Mouse (Mus musculus) left cerebral cortex, postnatal 14 days (tissue): ENCODE data around the gene 2610301B20Rik. TPM values are rescaled to one million over a fixed set of nuclear protein-coding genes. Genes with fewer than 3 reads are reported as not detected.
"Not testable (repeated sequence)": the region's sequence is repeated elsewhere in the genome, so short reads cannot be mapped to it uniquely, and the experiment has no call there.

Experiments
- DNase-seq, 2 experiments: peaks; one replicate each; pipeline ENCODE4 v3.0.0; 2021 to 2022; ENCODE audit warnings: low spot score in 2 of 2, mixed read lengths in 1 of 2
- intact Hi-C: fragments of 180-260 bp; cut with DNase I; formaldehyde crosslinking; loops from one replicate; pipeline ENCODE4 v1.15.1; 2025
- total RNA-seq, 2 experiments: library from RNA; stranded (reverse); gene quantifications; 2 replicates each; pipeline ENCODE4 v1.2.3; 2021

Gene 2610301B20Rik
- total RNA-seq, 2 experiments from 2014 or later = 24.7 to 25.7 TPM

GRCm38 (mm10) chr4:10896262-10896661 is 22.0 kb downstream of the 2610301B20Rik start:
- intact Hi-C loops = no loop called here
- DNase-seq = no peak

GRCm38 (mm10) chr4:10896859-10897258 is 22.6 kb downstream of the 2610301B20Rik start:
- intact Hi-C loops = no loop called here
- DNase-seq = peak in 1 of 2 experiments; percentile 33

DNA sequence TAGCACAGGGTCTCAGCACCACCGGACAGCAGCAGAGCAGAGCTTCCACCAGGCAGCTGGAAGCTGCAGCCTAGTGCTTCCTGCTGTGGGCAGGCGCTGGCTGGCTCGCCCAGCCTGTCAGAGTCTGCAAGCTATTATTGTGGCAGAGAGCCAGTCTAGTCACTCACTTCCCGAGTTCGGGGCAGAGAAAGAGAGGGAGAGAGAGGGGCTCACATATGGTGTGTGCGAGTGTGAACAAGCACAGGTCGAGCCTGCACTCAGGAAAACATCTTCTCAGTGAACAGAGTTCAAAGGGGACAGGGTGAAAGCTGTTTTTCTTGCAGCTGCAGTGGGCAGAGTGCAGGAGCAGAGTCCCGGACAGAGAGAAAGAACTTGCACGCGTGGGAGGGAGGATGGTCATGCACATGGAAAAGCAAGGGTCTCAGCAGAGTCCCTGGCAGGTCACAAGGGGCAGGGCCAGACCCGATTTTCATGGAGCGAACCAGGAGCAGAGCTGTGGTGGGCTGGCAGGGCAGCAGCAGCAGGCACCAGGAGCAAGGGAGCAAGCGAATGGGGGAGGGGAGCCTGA is 31.0 kb downstream of the 2610301B20Rik start:
- intact Hi-C loops = no loop called here
- no peak for DNase-seq

GRCm38 (mm10) chr4:10911417-10911816 is 37.1 kb downstream of the 2610301B20Rik start:
- DNase-seq, intact Hi-C loops: not testable (repeated sequence)

GRCm38 (mm10) chr4:10911909-10912478 is 37.7 kb downstream of the 2610301B20Rik start:
- no peak for DNase-seq
- intact Hi-C loops = loop anchor here (2.0 kb wide), 1 partner anchor 253 kb away; no protein-coding TSS in a partner anchor

DNA sequence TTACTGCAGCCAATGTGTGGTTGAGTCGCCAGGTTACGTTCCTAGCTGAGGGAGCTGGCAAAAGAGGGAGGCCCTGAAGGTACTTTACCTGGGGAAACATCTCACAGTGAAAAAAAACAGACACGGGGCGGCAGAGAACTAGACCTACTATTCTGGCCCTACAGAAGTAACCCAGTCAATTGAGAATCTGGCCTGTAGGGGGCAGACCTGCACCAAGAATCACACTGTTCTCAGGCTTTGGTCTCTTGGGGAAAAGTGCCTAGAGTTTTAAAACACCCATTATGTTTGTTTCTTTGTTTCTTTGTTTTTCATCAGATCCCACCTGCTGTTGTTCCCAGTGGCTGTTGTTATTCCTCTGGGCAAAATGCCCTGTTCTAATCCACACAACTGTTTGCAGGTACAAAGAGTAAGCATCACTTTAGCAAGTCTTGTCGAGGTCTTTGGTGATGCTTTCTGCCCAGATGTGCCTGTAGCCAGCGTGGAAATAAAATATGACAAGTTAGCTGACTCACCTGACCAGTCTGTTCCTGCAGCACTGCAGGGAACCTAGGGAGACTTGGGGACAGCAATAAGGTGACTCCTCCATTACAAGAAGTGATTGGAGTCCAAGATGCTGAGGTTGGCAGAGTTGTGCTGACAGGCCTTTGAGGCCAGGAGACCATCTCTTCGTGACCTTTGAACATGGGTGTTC is 38.5 kb downstream of the 2610301B20Rik start:
- intact Hi-C loops = loop anchor here (2.0 kb wide), 1 partner anchor 252 kb away; no protein-coding TSS in a partner anchor
- peak; percentile 93 to 96 for DNase-seq

- no peak for DNase-seq
- intact Hi-C loops = loop anchor here (2.0 kb wide), 1 partner anchor 251 kb away; no protein-coding TSS in a partner anchor
These were observed 39.1 kb downstream of the 2610301B20Rik start for GRCm38 (mm10) chr4:10913409-10913808.

- intact Hi-C loops = no loop called here
- DNase-seq = no peak
These were observed 40.5 kb downstream of the 2610301B20Rik start for GRCm38 (mm10) chr4:10914766-10915165.

DNA sequence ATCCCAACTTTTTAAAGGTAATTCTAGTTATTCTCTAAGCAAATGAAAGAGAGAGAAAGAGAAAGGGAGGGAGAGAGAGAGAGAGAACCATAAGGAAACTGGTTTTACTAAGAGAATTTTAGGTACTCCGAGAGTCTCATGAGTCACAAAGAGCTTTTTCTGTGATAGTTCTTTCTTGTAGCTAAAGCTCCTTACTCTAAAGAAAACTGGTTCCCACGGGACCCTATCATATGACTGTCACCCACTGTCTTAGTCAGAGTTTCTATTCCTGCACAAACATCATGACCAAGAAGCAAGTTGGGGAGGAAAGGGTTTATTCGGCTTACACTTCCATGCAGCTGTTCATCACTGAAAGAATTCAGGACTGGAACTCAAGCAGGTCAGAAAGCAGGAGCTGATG is 41.0 kb downstream of the 2610301B20Rik start:
- DNase-seq = no peak
- intact Hi-C loops = no loop called here

DNA sequence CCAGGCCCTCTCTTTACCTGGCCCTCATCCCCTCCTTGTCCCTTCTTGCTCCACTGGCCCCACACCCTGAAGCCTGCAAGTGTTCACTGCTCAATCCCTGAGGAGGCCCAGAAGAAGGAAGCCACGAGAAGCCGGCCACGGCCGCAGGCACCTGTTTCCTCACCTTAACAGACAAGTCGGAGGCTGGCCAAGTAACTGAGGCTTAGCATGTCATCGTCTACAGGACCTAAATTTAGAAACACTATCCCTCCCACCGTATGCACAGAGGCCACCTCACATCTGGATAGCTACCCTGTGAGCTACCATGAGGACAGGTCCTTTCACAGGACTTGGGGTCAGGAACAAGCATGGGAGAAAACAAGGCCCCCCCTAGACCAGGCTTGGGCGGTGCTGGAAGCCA is 44.1 kb downstream of the 2610301B20Rik start:
- intact Hi-C loops = no loop called here
- no peak for DNase-seq

- intact Hi-C loops = no loop called here
- no peak for DNase-seq
These were observed 44.8 kb downstream of the 2610301B20Rik start for GRCm38 (mm10) chr4:10919097-10919496.

DNA sequence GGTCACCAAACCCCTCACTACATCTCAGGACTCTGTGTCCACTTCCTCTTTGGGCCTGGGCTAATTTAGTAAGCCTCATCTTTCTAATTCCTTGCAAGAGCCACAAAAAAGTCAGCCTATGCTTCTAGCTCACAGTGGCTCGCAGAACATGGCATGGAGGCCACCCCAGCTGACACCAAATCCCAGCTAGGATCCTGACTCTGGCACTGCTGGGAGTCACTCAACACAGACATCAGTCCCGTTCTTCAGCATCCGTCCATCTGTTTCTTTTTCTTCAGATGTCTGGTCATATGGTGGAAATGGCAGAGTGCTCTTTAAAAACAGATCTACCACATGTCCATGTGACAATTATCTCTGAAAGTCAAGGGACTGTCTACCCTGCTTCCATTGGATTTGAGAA is 45.2 kb downstream of the 2610301B20Rik start:
- intact Hi-C loops = no loop called here
- DNase-seq = no peak

GRCm38 (mm10) chr4:10919987-10920386 is 45.7 kb downstream of the 2610301B20Rik start:
- intact Hi-C loops = no loop called here
- no peak for DNase-seq

GRCm38 (mm10) chr4:10920622-10921021 is 46.3 kb downstream of the 2610301B20Rik start:
- no peak for DNase-seq
- intact Hi-C loops = no loop called here

- DNase-seq = peak; percentile 84 to 85
- intact Hi-C loops = no loop called here
These were observed 48.9 kb downstream of the 2610301B20Rik start for GRCm38 (mm10) chr4:10923180-10923579.

- intact Hi-C loops = no loop called here
- DNase-seq = no peak
These were observed 49.8 kb downstream of the 2610301B20Rik start for GRCm38 (mm10) chr4:10924140-10924539.

DNA sequence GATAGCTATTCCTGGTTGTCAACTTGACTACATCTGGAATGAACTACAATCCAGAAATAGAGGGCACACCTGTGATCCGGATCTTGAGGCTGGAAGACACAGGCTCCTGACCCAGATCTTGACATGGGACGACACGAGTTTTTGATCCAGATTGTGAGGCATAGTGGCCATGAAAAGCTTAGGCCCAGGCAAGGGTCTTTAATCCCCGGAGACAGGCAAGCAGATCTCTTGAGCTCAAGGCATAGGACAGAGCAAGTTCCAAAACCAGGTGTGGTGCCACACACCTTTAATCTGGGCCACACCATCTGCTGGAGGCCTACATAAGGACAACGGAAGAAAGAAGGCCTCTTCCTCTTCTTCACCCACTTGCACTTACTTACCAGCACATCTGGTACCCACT is 50.2 kb downstream of the 2610301B20Rik start:
- intact Hi-C loops = no loop called here
- DNase-seq = no peak

GRCm38 (mm10) chr4:10926416-10926815 is 52.1 kb downstream of the 2610301B20Rik start:
- intact Hi-C loops = no loop called here
- no peak for DNase-seq

- DNase-seq = no peak
- intact Hi-C loops = no loop called here
These were observed 53.9 kb downstream of the 2610301B20Rik start for GRCm38 (mm10) chr4:10928158-10928557.

GRCm38 (mm10) chr4:10929726-10930125 is 55.4 kb downstream of the 2610301B20Rik start:
- intact Hi-C loops = no loop called here

GRCm38 (mm10) chr4:10931040-10931439 is 56.7 kb downstream of the 2610301B20Rik start:
- intact Hi-C loops = no loop called here
- no peak for DNase-seq

More at GRCm38 (mm10) chr4:10929726-10930125, 55.4 kb downstream of the 2610301B20Rik start:
- DNase-seq = no peak
